Mouse (Mus musculus) adrenal gland, postnatal 25 days (tissue): ENCODE measurements around the gene Sparc. TPM values are rescaled to one million over a fixed set of nuclear protein-coding genes. Genes with fewer than 3 reads are reported as not detected.
A peak's percentile ranks its signal among the peaks of the same experiment; 100 is the strongest.

Experiments used
- DNase-seq: peaks from one replicate; pipeline ENCODE4 v3.0.0; 2021; ENCODE audit warnings: mixed read lengths
- total RNA-seq: library from RNA; stranded (reverse); gene quantifications from 2 replicates; pipeline ENCODE4 v1.2.3, GENCODE M21; 2021

Gene Sparc
- total RNA-seq, 1 experiment from 2014 or later: 3,884 TPM

DNA sequence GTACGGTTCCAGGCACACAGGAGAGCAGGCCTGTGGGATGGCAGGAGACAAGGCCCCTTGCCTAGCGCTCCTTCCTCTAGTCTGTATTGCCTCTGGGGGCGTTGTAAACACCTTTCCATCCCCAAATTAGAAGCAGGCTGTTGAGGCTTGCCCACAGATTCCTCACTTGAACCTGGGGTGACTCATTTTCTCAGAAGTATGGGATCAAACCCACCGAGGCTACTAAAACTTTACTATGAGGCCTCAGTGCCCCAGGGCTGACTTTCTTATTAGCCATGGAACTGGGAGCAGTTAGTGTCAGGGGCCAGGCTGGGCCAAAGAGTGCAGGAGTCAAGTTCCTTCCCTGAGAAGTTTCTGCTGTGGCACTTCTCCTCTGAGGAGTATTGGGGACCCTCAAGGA is 57.7 kb downstream of the Sparc start:
- no peak for DNase-seq

DNA sequence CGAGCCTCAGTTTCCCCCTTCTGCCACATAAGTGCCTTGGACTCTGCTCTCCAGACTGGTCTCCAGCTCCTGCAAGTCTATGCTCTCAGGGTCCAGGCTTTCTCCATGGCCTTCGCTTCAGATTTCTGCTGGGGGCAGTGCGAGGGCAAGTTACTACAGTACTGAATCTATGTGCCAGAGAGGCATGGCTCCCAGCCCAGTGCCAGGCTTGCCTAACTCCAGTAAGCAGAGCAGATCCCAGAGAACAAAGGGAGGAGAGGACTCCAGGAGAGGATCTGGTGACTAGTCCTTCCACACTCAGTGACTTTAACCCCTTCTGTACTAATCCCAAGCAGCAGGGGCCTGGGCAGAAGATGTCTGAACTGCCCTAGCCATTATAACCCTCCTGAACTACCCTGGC is 58.3 kb downstream of the Sparc start:
- peak; percentile 37 for DNase-seq

DNA sequence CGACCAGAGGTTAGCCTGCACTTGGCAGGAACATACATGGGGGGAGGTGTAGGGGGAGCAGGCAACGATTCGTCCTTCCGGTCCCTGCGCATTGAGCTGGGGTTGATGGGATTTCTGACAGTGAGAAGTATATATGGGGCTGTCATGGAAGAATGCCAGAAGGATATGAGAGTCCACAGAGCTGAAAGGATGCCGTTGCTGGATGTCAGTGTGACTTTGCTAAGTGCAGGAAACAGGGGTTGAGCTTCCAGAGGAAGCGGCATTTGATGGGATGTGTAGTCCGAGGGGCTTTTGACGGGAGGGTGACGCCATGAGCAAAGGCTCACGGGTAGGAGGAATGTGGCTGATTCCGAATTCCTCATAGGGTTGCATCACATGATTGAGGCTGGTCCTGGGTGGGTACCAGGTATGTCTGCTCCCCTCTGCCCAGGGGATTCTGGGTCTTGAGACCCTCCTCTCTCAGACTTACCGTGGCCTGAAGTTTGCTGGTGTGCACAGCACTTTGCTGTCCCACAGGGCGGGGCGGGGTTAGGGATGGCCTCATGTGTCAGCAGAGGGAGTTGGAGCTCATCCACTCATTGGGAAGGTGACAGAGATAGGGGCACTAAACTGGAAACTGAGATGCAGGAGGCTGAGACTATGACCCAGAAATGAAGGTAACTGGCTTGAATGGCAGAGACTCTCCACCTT is 64.7 kb downstream of the Sparc start:
- DNase-seq: no peak

DNA sequence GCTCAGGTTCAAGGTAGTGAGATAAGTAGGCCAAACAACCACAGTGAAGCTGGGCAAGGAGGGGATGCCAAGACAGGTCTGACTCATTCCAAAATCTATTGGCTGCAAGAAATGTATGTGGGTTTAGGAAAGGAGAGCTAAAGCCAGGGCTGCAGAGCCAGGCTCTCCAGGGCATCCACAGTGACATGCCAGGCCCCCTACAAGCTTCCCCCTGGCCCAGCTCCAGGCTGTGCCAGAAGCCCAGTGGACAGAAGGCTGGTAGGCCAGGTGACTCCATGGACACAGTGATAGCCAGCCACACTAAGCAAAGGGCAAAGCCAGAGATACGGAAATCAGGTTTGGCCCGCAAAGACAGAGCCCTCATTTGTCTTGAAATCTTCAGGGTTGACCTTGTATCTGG is 66.1 kb downstream of the Sparc start:
- DNase-seq: peak; percentile 15

Other genes with a start within 250 kb of the Sparc start
- 58.3 and 78.2 TPM in 2 replicates for gene Slc36a2, start 238.1 kb downstream of the Sparc start, total RNA-seq
- gene Slc36a1, start 218.8 kb downstream of the Sparc start, total RNA-seq: 16.7 and 26.4 TPM in 2 replicates
- gene Fat2, start 86.6 kb downstream of the Sparc start, total RNA-seq: 0.19 TPM in 1 of 2 replicates, not detected in the other
- gene Atox1, start 38.1 kb upstream of the Sparc start, total RNA-seq: 310 and 356 TPM in 2 replicates
- gene G3bp1, start 46.5 kb upstream of the Sparc start, total RNA-seq: 57.6 and 63.6 TPM in 2 replicates
- not detected in 2 replicates for gene Glra1, start 185.0 kb upstream of the Sparc start, total RNA-seq